Mouse (Mus musculus): Measurements from ENCODE around the gene Ugt1a7c.

Gene Ugt1a7c

DNA sequence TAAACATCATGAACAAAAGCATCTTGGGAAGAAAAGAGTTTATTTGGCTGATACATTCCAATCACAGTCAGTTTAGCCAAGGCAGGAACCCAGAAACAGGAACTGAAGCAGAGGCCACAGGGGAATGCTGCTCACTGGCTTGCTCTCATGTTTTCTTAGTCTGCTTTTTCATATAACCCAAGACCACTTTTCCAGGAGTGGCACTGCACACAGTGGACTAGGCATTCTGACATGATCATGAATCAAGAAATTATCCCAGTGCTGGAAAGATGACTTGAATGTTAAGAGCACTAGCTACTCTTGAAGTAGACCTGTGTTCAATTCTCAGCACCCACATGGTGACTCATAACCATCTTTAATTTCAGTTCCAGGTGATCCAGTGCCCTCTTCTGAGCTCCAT lies 130.9 kb downstream of the Ugt1a7c start:
- DNase-seq: peak in 1 of 2 experiments; percentile 1

DNA sequence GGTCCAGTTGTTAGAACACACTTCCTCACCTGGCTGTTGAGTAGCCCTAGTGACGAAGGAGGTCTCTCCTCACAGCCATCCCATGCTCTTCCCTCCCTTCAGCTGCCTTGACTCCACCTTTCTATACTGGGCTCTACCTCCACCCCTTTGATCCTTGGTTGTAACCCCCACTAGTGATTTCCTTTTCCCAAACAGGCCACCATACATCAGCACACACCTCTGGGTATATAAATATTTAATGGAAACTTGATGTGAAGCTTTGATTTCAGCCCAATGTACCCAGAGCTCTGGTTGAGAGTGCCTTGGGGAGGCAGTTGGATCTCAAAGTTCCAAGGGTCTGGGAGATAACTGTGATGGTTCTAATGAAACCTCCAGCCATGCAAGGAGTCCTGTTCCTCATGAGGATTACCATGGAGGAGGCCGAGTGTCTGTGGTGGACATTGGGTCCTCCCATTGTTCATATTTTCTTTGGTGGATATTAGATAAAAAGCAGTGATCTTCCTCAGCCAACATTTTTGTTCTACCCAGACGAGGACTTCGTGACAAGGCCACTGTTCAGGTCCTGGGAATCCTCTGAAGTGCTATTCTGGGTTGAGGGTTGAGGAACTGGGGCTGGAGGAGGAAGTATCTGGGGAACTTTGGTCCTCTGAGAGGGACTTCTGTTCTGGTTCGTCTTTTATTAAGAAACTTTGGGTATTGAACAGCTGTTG lies 132.0 kb downstream of the Ugt1a7c start, which contains the start of gene Mroh2a:
Gene Mroh2a, plus strand, starts transcription at position 317 of the 710 bp plus-strand sequence.
- no peak for DNase-seq

GRCm38 (mm10) chr1:88227482-88227881 lies 132.6 kb downstream of the Ugt1a7c start:
- no peak for DNase-seq

DNA sequence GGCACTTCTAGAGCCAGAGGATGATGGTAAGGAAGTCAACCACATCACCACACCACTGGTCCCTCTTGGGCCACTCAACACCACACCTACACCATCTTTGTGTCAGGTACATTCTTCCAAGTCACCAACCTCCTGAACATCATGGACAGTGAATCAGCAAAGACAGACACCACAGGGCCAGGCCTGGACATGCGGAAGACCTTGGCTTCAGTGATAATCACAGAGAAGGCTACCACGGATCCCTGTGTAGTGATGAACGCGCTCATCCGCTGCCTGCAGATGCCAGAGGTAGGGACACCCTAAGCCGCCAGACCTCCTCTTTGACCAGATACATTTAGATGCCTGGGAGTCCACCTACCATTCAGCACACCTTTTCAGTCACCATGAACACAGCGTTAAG lies 133.3 kb downstream of the Ugt1a7c start:
- DNase-seq: no peak

GRCm38 (mm10) chr1:88229566-88229965 lies 134.7 kb downstream of the Ugt1a7c start:
- no peak for DNase-seq

GRCm38 (mm10) chr1:88229986-88230385 lies 135.1 kb downstream of the Ugt1a7c start:
- no peak for DNase-seq

- no peak for DNase-seq
These were observed 135.6 kb downstream of the Ugt1a7c start for GRCm38 (mm10) chr1:88230421-88230820.

- DNase-seq: no peak
These were observed 136.3 kb downstream of the Ugt1a7c start for GRCm38 (mm10) chr1:88230981-88231802.

DNA sequence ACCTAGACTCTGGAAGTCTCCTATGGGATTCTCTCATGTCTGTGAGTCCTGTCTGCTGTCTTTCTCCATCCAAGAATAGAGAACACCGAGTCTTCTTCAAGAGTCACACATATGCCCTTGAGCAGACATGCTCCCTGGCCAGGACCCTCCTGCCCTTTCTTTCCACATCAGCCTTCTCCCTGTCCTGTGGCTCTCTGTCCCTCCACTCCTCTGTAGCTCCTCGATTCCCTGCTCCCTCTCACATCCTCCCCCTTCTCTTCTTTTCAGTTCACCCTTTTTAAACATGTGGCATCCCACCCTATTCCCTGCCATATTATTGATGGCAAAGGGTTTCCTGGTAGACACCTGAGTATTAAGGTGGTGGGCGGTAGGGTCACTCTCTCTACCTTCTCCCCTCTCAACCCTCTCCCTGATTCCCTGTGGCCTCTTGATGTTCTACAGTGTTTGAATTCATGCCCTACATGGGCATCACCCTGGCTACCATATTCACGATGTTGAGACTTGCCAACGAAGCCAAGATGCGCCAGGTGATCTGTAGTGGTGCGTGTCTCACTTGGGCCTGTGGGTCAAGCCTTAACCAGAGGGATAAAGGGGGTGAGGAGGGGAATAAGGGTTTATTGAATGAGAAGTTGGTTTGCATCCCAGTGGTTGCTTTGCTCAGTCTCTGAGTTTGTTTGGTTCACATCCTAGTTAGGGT lies 137.1 kb downstream of the Ugt1a7c start:
- no peak for DNase-seq

- DNase-seq: no peak
These were observed 138.0 kb downstream of the Ugt1a7c start for GRCm38 (mm10) chr1:88232664-88233380.

- DNase-seq: no peak
These were observed 138.8 kb downstream of the Ugt1a7c start for GRCm38 (mm10) chr1:88233421-88234247.

- DNase-seq: no peak
These were observed 139.4 kb downstream of the Ugt1a7c start for GRCm38 (mm10) chr1:88234248-88234610.

GRCm38 (mm10) chr1:88234646-88235045 lies 139.8 kb downstream of the Ugt1a7c start:
- DNase-seq: no peak

DNA sequence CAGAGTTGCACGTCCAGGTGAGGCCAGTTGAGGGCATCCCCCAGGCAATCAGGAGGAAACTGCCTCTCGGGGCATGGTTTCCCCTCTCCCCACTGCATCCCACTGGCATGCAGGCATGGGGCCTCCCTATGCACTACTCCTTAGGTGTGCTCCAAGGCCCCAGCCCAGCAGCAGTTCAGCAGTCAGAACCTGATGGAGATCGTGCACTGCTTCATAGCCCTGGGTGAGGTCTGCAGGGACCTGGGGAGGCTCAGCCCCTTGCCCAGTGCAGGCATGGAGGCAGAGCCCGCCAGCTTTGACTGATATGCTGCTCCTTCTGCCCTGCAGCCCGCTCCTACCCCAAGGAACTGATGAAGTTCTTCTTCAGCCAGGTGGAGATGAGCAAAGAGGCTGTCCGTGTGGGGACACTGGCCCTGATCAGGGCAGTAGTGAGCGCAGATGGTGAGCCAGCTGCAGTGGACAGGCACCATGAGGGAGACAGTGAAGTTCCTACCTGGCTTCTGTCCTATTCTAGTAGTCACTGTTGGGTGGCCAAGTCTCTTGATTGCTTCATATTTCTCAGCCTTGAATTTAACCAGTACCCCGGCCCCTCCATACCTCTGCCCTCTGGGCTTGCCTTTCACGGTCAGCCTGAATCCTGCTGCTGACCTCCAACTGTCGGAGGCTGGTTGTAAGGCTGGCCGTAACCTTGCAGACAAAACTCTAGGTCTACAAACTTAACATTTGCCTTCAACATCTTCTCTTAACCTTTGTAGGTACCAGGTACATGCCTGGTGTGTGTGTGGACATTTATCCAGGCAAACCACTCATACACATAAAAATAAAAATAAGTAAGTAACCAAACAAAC lies 140.4 kb downstream of the Ugt1a7c start:
- no peak for DNase-seq

GRCm38 (mm10) chr1:88235894-88236415 lies 141.1 kb downstream of the Ugt1a7c start:
- no peak for DNase-seq

GRCm38 (mm10) chr1:88237311-88237710 lies 142.4 kb downstream of the Ugt1a7c start:
- no peak for DNase-seq

DNA sequence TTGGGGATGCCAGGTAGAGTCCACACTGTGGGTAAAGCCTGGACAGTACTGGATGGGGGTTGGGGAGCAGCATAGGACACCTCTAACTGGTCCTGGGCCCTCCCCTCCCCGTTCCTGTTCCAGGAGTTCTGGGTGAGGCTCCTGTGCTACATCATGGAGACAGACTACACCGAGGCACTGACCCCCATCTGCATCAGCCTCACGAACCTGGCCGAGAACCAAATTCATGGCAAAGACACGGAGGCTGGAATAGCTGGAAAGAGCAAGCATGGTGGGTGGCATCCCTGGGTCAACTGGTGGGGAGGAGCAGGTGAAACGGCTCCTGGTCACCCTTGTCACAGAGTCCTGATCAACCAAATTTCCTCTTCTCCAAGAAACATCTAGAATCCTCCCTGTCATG lies 143.9 kb downstream of the Ugt1a7c start:
- no peak for DNase-seq

DNA sequence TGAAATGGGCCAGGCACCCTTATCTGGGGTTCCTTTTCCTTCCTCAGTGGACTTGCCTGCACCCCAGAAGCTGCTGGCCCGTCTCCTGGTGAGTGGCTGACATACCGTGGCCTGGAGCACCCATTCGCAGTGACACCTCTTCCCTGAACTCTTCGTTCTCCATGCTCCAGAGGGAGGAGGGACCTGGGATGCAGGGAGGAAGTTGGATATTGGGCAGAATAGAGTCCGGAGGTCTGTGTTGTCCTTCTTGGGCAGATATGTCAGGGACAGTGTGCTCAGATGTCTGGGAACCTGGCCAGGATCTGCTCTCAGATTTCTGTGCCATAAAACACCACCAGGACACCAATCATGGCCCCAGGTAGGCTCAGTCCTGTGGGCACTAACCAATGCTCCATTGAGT lies 145.2 kb downstream of the Ugt1a7c start:
- DNase-seq: no peak

DNA sequence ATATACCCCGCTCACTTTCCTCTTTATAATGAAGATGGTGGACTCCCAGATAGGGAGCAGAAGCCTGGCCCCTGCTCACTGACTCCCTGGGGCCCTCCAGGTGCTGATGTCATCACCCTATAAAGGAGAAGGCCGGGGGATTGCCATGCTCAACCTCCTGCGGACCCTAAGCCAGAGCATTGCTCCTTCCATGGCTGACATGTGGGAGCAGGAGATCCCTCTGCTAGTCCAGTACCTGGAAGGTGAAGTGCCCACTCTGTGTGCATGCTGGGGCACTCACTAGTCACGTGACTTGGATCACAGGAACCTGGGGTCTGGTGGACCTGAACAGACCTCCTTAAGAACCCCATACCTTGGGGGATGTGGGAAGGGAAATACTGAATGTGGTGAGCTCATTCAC lies 145.7 kb downstream of the Ugt1a7c start:
- no peak for DNase-seq

GRCm38 (mm10) chr1:88243861-88244260 lies 149.0 kb downstream of the Ugt1a7c start:
- no peak for DNase-seq

GRCm38 (mm10) chr1:88245881-88246280 lies 151.0 kb downstream of the Ugt1a7c start:
- DNase-seq: no peak

Measured in B cell, adult 2 months (primary cell).